Mouse (Mus musculus): ENCODE measurements around the gene Selenon. TPM values are rescaled to one million over a fixed set of nuclear protein-coding genes. Genes with fewer than 3 reads are reported as not detected.
"Not testable (repeated sequence)": the region's sequence is repeated elsewhere in the genome, so short reads cannot be mapped to it uniquely, and the experiment has no call there.

The Selenon gene
- total and polyA plus RNA-seq, 2 experiments from 2014 or later: 10.0 to 32.7 TPM

DNA sequence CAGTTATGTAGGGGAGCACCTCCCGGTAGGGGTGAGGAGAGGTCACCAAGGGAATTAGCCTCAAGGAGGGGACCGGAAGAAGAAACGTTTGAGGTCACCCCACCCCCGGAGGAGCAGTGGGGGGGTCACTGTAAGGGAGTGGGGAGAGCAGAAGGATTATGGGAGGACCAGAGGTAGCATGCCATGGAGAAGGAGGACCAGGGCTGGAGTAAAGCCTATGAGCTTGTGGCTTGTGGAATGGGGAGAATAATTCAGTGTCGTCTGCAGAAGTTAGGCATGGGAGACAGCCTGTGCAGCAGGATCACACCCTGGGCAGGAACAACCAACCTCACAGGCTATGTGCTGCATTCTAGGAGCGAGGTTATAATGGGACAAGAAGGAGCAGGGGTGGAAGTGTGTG lies 54.7 kb downstream of the Selenon start:
- ATAC-seq (peak; percentile 58), DNase-seq (ENCODE audit: low spot score) (no peak)
- no peaks in the 10 kb centered on the region for H3K9me3 ChIP-seq (ENCODE audit: low read length)
- H3K4me2 ChIP-seq (ENCODE audit: low read depth, low read length): peak overlapping the region; percentile 89
- peaks cover 22% of the 10 kb centered on the region; the same call in 1 of the 2 replicates for H3K4me1 ChIP-seq (ENCODE audit: insufficient read depth, low read length)
- H3K27me3 ChIP-seq (ENCODE audit: insufficient read depth, low read length): no peaks in the 10 kb centered on the region
- peak overlapping the region; percentile 87 for H3K27ac ChIP-seq
- 5% methylated on average over 6 of the region's 6 CpGs for WGBS
- no peak for TF ChIP-seq CTCF (IDR thresholded peaks at IDR 0.05; ENCODE audit: low read depth)
- no peaks in the 10 kb centered on the region; the same call in 1 of the 2 replicates for H3K36me3 ChIP-seq (ENCODE audit: insufficient read depth, low read length)
- peak overlapping the region; percentile 67 for H3K9ac ChIP-seq (replicated peaks; ENCODE audit: low read length)
- H3K4me3 ChIP-seq (ENCODE audit: low read length): peak overlapping the region; percentile 56

DNA sequence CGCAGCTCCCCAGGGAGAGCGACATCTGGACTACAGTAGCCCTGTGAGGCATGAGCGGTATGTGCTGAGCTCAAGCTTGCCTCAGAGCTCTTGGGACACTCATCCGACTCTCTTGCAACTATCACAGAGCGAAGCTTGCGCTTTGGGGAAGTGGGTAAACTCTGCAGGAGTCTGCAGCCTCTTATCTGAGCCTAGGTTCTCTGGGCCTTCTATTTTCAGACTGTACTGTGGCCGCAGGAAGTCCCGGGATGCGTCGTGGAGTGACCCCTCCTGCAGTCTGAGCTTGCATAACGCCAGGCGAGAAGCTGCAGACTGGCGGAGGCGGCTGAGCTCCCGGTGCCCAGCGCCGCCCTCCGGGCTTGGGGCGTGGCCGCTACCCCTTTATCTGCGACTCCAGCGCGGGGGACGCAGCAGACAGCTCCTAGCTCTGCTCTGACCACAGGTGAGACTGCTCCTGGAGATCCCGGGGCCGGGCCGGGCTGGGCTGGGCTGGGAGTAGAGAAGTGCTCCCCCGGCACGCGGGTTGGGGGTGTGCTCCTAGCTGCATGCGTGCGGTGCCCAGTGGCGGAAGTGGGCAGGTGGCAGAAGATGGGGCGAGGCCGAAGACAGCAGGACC lies 55.3 kb downstream of the Selenon start, which contains the start of gene Paqr7:
Gene Paqr7 (plus strand): TSS at position 103 of the 616 bp plus-strand sequence.
- Histone ChIP-seq H3K27me3 (ENCODE audit: insufficient read depth, low read length) (no peaks in the 10 kb centered on the region), H3K4me1 (ENCODE audit: insufficient read depth, low read length) (peaks cover 22% of the 10 kb centered on the region; the same call in 1 of the 2 replicates), H3K4me3 (ENCODE audit: low read length) (peak within 1 kb of the TSS; percentile 56), H3K27ac (peak within 1 kb of the TSS; percentile 87), H3K9ac (replicated peaks; ENCODE audit: low read length) (peak within 1 kb of the TSS; percentile 67), H3K9me3 (ENCODE audit: low read length) (no peaks in the 10 kb centered on the region), H3K36me3 (ENCODE audit: insufficient read depth, low read length) (no peaks in the 10 kb centered on the region; the same call in 1 of the 2 replicates), H3K4me2 (ENCODE audit: low read depth, low read length) (peak within 1 kb of the TSS; percentile 89)
- DNase-seq (ENCODE audit: low spot score) (peak; percentile 68), ATAC-seq (peak; percentile 70)
- TF ChIP-seq CTCF (IDR thresholded peaks at IDR 0.05; ENCODE audit: low read depth): peak; percentile 20
- WGBS: 5% methylated on average over 35 of the region's 35 CpGs

DNA sequence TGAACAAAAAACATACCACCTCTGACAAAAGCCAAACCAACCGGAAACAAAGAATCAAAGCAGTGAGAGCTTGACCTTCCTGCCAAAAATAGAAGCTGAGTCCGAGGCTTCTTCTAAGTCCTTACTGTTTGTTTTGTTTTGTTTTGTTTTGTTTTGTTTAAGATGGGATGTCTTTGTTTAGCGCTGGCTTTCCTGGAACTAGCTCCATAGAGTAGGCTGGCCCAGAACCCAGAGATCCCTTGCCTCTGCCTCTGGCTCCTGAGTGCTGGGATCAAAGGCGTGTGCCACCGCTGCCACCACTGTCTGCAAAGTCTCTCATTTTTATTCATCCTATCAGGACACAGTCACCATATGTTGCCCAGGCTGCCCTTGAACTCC lies 56.4 kb downstream of the Selenon start:
- Histone ChIP-seq H3K36me3 (ENCODE audit: insufficient read depth, low read length) (no peaks in the 10 kb centered on the region; the same call in 1 of the 2 replicates), H3K4me1 (ENCODE audit: insufficient read depth, low read length) (peaks cover 22% of the 10 kb centered on the region; the same call in 1 of the 2 replicates), H3K9me3 (ENCODE audit: low read length) (no peaks in the 10 kb centered on the region), H3K4me3 (ENCODE audit: low read length) (no peak overlapping the region), H3K9ac (replicated peaks; ENCODE audit: low read length) (no peak overlapping the region), H3K4me2 (ENCODE audit: low read depth, low read length) (no peak overlapping the region), H3K27me3 (ENCODE audit: insufficient read depth, low read length) (no peaks in the 10 kb centered on the region), H3K27ac (peak overlapping the region; percentile 87; the same call in 1 of the 2 replicates)
- WGBS: 67% methylated on average over 5 of the region's 5 CpGs
- no peak for DNase-seq (ENCODE audit: low spot score)
- no peak for TF ChIP-seq CTCF (IDR thresholded peaks at IDR 0.05; ENCODE audit: low read depth)
- ATAC-seq: no peak

DNA sequence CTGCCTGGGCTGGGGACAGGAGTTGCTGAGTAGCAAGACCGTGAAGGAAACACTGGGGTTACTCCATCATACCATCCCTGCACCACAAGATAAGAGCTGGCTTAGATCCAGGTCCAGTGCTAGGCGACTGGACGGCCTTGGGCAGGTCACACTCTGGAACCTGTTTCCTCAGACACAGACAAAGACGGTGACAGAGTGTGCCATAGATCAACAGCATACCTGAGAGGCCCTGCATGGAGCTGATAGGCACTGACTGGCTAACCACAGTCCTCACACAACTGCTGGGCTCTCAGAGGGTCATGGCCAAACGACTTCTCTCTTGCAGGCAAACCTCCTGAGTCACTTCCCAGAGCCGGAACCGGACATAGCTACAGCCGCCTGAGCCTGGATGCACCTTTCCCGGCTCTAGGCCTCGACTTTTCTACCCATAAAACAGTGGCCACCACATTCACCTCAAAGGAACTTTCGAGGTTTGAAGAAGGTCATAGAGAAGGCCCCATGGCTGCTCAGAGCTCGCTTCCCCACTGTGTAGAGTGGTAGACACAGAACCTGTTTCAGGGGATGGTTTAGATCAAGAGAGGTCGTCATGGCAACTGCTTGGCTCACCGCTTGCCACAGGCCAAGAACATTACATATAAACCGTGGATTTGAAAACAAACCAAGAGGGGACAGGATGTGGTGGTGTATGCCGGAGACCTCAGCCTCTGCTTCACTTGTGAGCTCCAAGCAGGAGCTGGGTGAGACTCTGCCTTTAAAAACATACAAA lies 57.0 kb downstream of the Selenon start:
- H3K27me3 ChIP-seq (ENCODE audit: insufficient read depth, low read length): no peaks in the 10 kb centered on the region
- no peak overlapping the region for H3K9ac ChIP-seq (replicated peaks; ENCODE audit: low read length)
- peak overlapping the region; percentile 87; the same call in 1 of the 2 replicates for H3K27ac ChIP-seq
- 57% methylated on average over 16 of the region's 16 CpGs for WGBS
- no peak for TF ChIP-seq CTCF (IDR thresholded peaks at IDR 0.05; ENCODE audit: low read depth)
- H3K4me1 ChIP-seq (ENCODE audit: insufficient read depth, low read length): peaks cover 22% of the 10 kb centered on the region; the same call in 1 of the 2 replicates
- no peak overlapping the region for H3K4me3 ChIP-seq (ENCODE audit: low read length)
- H3K9me3 ChIP-seq (ENCODE audit: low read length): no peaks in the 10 kb centered on the region
- no peaks in the 10 kb centered on the region for H3K36me3 ChIP-seq (ENCODE audit: insufficient read depth, low read length)
- DNase-seq (ENCODE audit: low spot score) (no peak), ATAC-seq (no peak)
- H3K4me2 ChIP-seq (ENCODE audit: low read depth, low read length): no peak overlapping the region

DNA sequence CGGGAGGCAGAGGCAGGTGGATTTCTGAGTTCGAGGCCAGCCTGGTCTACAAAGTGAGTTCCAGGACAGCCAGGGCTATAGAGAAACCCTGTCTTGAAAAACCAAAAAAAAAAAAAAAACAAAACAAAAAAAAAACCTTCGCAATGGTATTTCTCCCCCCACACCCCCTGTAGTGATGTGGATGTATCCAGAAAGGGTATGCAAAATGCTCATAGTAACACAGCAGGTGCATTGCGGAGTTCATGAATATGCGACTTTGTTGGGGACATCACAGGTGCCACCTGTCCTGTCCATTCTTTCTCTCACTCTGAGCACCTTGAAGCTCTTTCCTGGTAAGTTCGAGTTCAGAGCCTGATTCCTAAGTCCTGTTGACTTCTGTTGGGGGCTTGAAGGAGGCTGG lies 57.8 kb downstream of the Selenon start:
- WGBS: 93% methylated on average over 6 of the region's 6 CpGs
- H3K9me3 ChIP-seq (ENCODE audit: low read length); ATAC-seq; H3K27ac ChIP-seq; H3K9ac ChIP-seq (replicated peaks; ENCODE audit: low read length); H3K27me3 ChIP-seq (ENCODE audit: insufficient read depth, low read length); H3K4me3 ChIP-seq (ENCODE audit: low read length); H3K36me3 ChIP-seq (ENCODE audit: insufficient read depth, low read length); H3K4me2 ChIP-seq (ENCODE audit: low read depth, low read length); DNase-seq (ENCODE audit: low spot score): not testable (repeated sequence)
- H3K4me1 ChIP-seq (ENCODE audit: insufficient read depth, low read length): peaks cover 22% of the 10 kb centered on the region; the same call in 1 of the 2 replicates

DNA sequence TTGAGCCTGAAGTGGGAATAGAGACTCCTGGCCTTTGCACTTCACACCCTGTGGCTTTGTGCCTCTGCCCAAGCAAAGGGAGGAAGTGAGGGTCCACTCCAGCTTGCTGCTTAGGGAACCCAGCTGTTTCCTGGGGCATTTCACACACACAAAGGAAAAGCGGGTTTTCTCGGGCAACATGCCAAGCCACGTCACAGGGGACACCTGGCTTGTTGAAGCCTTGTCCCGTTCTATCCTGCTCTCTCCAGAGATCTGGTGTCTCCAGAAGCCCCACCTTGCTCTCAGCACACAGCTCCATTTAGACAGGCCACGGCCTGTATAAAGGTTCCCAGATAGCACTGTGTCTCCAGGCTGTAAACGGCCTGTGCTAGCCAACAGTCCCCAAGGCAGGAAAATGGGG lies 60.2 kb downstream of the Selenon start:
- Histone ChIP-seq H3K9me3 (ENCODE audit: low read length) (no peaks in the 10 kb centered on the region), H3K27me3 (ENCODE audit: insufficient read depth, low read length) (no peaks in the 10 kb centered on the region), H3K4me3 (ENCODE audit: low read length) (no peak overlapping the region), H3K27ac (no peak overlapping the region), H3K36me3 (ENCODE audit: insufficient read depth, low read length) (no peaks in the 10 kb centered on the region), H3K4me1 (ENCODE audit: insufficient read depth, low read length) (peaks cover 15% of the 10 kb centered on the region; the same call in 1 of the 2 replicates), H3K9ac (replicated peaks; ENCODE audit: low read length) (no peak overlapping the region), H3K4me2 (ENCODE audit: low read depth, low read length) (no peak overlapping the region)
- no peak for DNase-seq (ENCODE audit: low spot score)
- no peak for ATAC-seq
- no peak for TF ChIP-seq CTCF (IDR thresholded peaks at IDR 0.05; ENCODE audit: low read depth)
- WGBS: 58% methylated on average over 6 of the region's 6 CpGs
